8 mouse cellular contexts compared by ENCODE assay signal in the genomic region with DNA sequence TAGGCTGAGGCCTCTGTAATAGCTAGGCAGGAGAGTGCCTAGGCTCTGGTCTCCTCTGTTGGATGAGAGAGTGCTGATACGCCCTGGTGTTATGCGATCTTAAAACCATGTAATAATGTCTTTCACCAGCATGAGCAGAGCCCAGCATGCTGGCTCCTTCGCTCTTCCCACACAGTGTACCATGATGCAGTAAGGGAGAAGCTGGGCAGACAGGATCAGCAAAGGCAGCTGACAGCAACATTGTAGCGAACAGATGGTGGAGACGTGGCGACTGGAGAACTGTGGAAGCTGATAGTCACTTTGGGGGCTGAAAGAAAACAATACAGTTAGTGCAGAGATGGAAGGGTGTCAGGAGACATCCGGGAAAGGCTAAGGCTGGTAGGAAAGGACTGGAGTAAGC.
DNase-seq lines count a peak whose midpoint lies in the region; ATAC-seq lines count a peak whose summit lies in the region.

No protein-coding gene starts in this region.

- no peak overlapping the region for H3K4me3 ChIP-seq in heart, embryonic 12.5 days
- H3K4me3 ChIP-seq in hindbrain, embryonic 16.5 days (ENCODE audit: low read length) = no peak overlapping the region

- DNase-seq in heart, adult 11 months = peak; percentile 89
- peak; percentile 36 for DNase-seq in embryo, embryonic 10.5 days (ENCODE audit: low spot score)
- peak; percentile 24 for DNase-seq in mesoderm, embryonic 11.5 days (ENCODE audit: low read depth, low spot score)
- no peak for DNase-seq in adrenal gland, postnatal 14 days
- DNase-seq in gastrocnemius, adult 18-20 months (ENCODE audit: low spot score) = no peak

- H3K4me1 ChIP-seq in heart, embryonic 12.5 days (replicated peaks) = peaks cover 40% of the 10 kb centered on the region
- peaks cover 6% of the 10 kb centered on the region for H3K4me1 ChIP-seq in hindbrain, embryonic 16.5 days (ENCODE audit: control insufficient read depth, insufficient read depth, low read depth, low read length)

- H3K9me3 ChIP-seq in heart, embryonic 12.5 days (replicated peaks) = no peaks in the 10 kb centered on the region
- no peaks in the 10 kb centered on the region for H3K9me3 ChIP-seq in hindbrain, embryonic 16.5 days (ENCODE audit: control insufficient read depth, low read length)

- H3K4me2 ChIP-seq in heart, embryonic 12.5 days = no peak overlapping the region
- no peak overlapping the region for H3K4me2 ChIP-seq in hindbrain, embryonic 16.5 days (ENCODE audit: low read length)

- peaks cover 5% of the 10 kb centered on the region; the same call in 1 of the 2 replicates for H3K27me3 ChIP-seq in heart, embryonic 12.5 days (replicated peaks)
- H3K27me3 ChIP-seq in hindbrain, embryonic 16.5 days (replicated peaks; ENCODE audit: control insufficient read depth, insufficient read depth, low read length) = no peaks in the 10 kb centered on the region

- H3K36me3 ChIP-seq in heart, embryonic 12.5 days = no peaks in the 10 kb centered on the region
- no peaks in the 10 kb centered on the region for H3K36me3 ChIP-seq in hindbrain, embryonic 16.5 days (ENCODE audit: control insufficient read depth, insufficient read depth, low read length)

- 49% methylated on average over 7 of the region's 7 CpGs for WGBS in heart, embryonic 12.5 days
- WGBS in hindbrain, embryonic 16.5 days = 52% methylated on average over 7 of the region's 7 CpGs

- ATAC-seq in heart, embryonic 12.5 days (ENCODE audit: insufficient number of reproducible peaks, low FRiP score) = no peak
- peak; percentile 81 for ATAC-seq in hindbrain, embryonic 16.5 days
- no peak for ATAC-seq in megakaryocyte, adult 5-6 weeks (ENCODE audit: poor library complexity, severe bottlenecking)

- no peak overlapping the region for H3K9ac ChIP-seq in heart, embryonic 12.5 days
- no peak overlapping the region for H3K9ac ChIP-seq in hindbrain, embryonic 16.5 days (ENCODE audit: low read depth, low read length)

- H3K27ac ChIP-seq in heart, embryonic 12.5 days (ENCODE audit: poor library complexity, severe bottlenecking) = no peak overlapping the region
- H3K27ac ChIP-seq in hindbrain, embryonic 16.5 days (ENCODE audit: low read depth, low read length) = no peak overlapping the region

Comparison
In these comparisons a context has a peak if more than half of its experiments do, and no peak if none do; other contexts are left out.
1. DNase-seq: peak in heart, adult 11 months (single experiment), embryo, embryonic 10.5 days (single experiment) and mesoderm, embryonic 11.5 days (single experiment); none in adrenal gland, postnatal 14 days (single experiment) and gastrocnemius, adult 18-20 months (single experiment).